9 mouse cellular contexts compared by ENCODE assay signal in genomic region chr5:101700607-101701006, GRCm38 (mm10). TPM values are rescaled to one million over a fixed set of nuclear protein-coding genes. Genes with fewer than 3 reads are reported as not detected.
DNase-seq lines count a peak whose midpoint lies in the region; ATAC-seq and TF ChIP-seq lines count a peak whose summit lies in the region.
"Had no signal": no experiment of that assay in that cellular context is flagged by ENCODE, and none has a peak within 500 bp of the region (broad histone marks: within the 10 kb centered on the region; RNA-seq: fewer than 3 reads in every experiment).

No protein-coding gene starts in this region.

- intact Hi-C loops in left cerebral cortex, adult 2 months (cut with DNase I), result no loop called here

- WGBS in intestine, embryonic 16.5 days, result 1% methylated on average over 3 of the region's 3 CpGs
- 6% methylated on average over 3 of the region's 3 CpGs for WGBS in stomach, embryonic 14.5 days

- no peaks in the 10 kb centered on the region for H3K9me3 ChIP-seq in intestine, embryonic 16.5 days (ENCODE audit: control insufficient read depth, low read length)
- no peaks in the 10 kb centered on the region for H3K9me3 ChIP-seq in stomach, embryonic 14.5 days (ENCODE audit: control insufficient read depth, low read depth, low read length)
- H3K9me3 ChIP-seq: midbrain, embryonic 12.5 days had no signal

- no peak overlapping the region for H3K4me3 ChIP-seq in left cerebral cortex, adult 2 months
- H3K4me3 ChIP-seq in intestine, embryonic 16.5 days (ENCODE audit: low read length), result no peak overlapping the region
- no peak overlapping the region for H3K4me3 ChIP-seq in stomach, embryonic 14.5 days (ENCODE audit: low read depth, low read length)
- H3K4me3 ChIP-seq: midbrain, embryonic 12.5 days had no signal

- H3K4me2 ChIP-seq in intestine, embryonic 16.5 days (ENCODE audit: low read depth, low read length), result no peak overlapping the region
- 0 out of 2 replicates have a peak overlapping the region, but pooled peaks have one; percentile 16 for H3K4me2 ChIP-seq in stomach, embryonic 14.5 days (replicated peaks; ENCODE audit: low read depth, low read length)
- H3K4me2 ChIP-seq: midbrain, embryonic 12.5 days had no signal

- 0 out of 2 replicates have a peak, but pooled peaks cover 2% of the 10 kb centered on the region for H3K4me1 ChIP-seq in intestine, embryonic 16.5 days (ENCODE audit: control insufficient read depth, insufficient read depth, low read length)
- no peaks in the 10 kb centered on the region for H3K4me1 ChIP-seq in stomach, embryonic 14.5 days (ENCODE audit: control insufficient read depth, insufficient read depth, low read length)
- H3K4me1 ChIP-seq: midbrain, embryonic 12.5 days had no signal

- no peaks in the 10 kb centered on the region for H3K27me3 ChIP-seq in intestine, embryonic 16.5 days (replicated peaks; ENCODE audit: control insufficient read depth, insufficient read depth, low read length)
- no peaks in the 10 kb centered on the region for H3K27me3 ChIP-seq in stomach, embryonic 14.5 days (ENCODE audit: control insufficient read depth, insufficient read depth, low read length)
- H3K27me3 ChIP-seq: midbrain, embryonic 12.5 days had no signal

- H3K27ac ChIP-seq in left cerebral cortex, adult 2 months, result no peak overlapping the region
- H3K27ac ChIP-seq in intestine, embryonic 16.5 days (ENCODE audit: low read length), result no peak overlapping the region
- no peak overlapping the region for H3K27ac ChIP-seq in stomach, embryonic 14.5 days (ENCODE audit: low read length)
- H3K27ac ChIP-seq: midbrain, embryonic 12.5 days had no signal

- H3K36me3 ChIP-seq in intestine, embryonic 16.5 days (ENCODE audit: control insufficient read depth, insufficient read depth, low read length), result no peaks in the 10 kb centered on the region
- H3K36me3 ChIP-seq in stomach, embryonic 14.5 days (ENCODE audit: control insufficient read depth, insufficient read depth, low read length), result no peaks in the 10 kb centered on the region
- H3K36me3 ChIP-seq: midbrain, embryonic 12.5 days had no signal

- peak; percentile 77 for TF ChIP-seq CTCF in left cerebral cortex, adult 2 months (IDR thresholded peaks at IDR 0.05)

- H3K9ac ChIP-seq in intestine, embryonic 16.5 days (ENCODE audit: low read depth, low read length), result no peak overlapping the region
- no peak overlapping the region for H3K9ac ChIP-seq in stomach, embryonic 14.5 days (replicated peaks; ENCODE audit: low read depth, low read length)
- H3K9ac ChIP-seq: midbrain, embryonic 12.5 days had no signal

- peak; percentile 69 for ATAC-seq in intestine, embryonic 16.5 days
- peak; percentile 88 for ATAC-seq in stomach, embryonic 14.5 days (ENCODE audit: insufficient number of reproducible peaks, insufficient read depth, low FRiP score, low read depth)
- no peak for ATAC-seq in monocyte, adult 5-6 weeks (replicated peaks; ENCODE audit: insufficient number of reproducible peaks, low FRiP score, low TSS enrichment, poor library complexity, severe bottlenecking)

- peak; percentile 9 for DNase-seq in adrenal gland, postnatal 14 days
- DNase-seq in adrenal gland, postnatal 25 days, result no peak
- peak; percentile 13 for DNase-seq in left cerebral cortex, adult 2 months (ENCODE audit: extremely low spot score in 1 of 2, low spot score in 2 of 2)
- no peak for DNase-seq in left cerebral cortex, adult 8-10 months (ENCODE audit: low spot score in 2 of 2)
- DNase-seq in R1 (ENCODE audit: low read depth, low spot score), result peak; percentile 60

RNA-seq across cellular contexts. Expression of gene Nkx6-1, which starts 35.8 kb away (rescaled TPM):
- total RNA-seq in adrenal gland, postnatal 14 days (2021), result 0.15 TPM in 1 of 2 replicates, not detected in the other
- not detected in 2 replicates for total RNA-seq in adrenal gland, postnatal 25 days (2021)
- under 1 TPM; 0.12 to 0.20 TPM for total RNA-seq in left cerebral cortex, adult 2 months (2021)
- under 1 TPM in 3 of 4 experiments, not detected in 1; 0.11 to 0.33 (median 0.27) TPM for total RNA-seq in left cerebral cortex, adult 8-10 months (2022)
- polyA plus RNA-seq in intestine, embryonic 16.5 days (2015; fragmentation: Nextera tagmentation; extraction: Ambion mirVana), result 0.20 and 0.32 TPM in 2 replicates
- polyA plus RNA-seq in stomach, embryonic 14.5 days (2014; fragmentation: Nextera tagmentation; extraction: Ambion mirVana), result 3.3 and 4.5 TPM in 2 replicates
- not detected in 3 replicates for total RNA-seq in monocyte, adult 5-6 weeks (2017)

Comparison
In these comparisons a context has a peak if more than half of its experiments do, and no peak if none do; other contexts are left out.
1. DNase-seq: peak in adrenal gland, postnatal 14 days (single experiment), left cerebral cortex, adult 2 months (2 of 2) and R1 (single experiment); none in adrenal gland, postnatal 25 days (single experiment) and left cerebral cortex, adult 8-10 months (0 of 2).